Mouse (Mus musculus) right cerebral cortex, postnatal 14 days (tissue): Measurements from ENCODE around the gene Angptl2.
"Not testable (repeated sequence)": the region's sequence is repeated elsewhere in the genome, so short reads cannot be mapped to it uniquely, and the experiment has no call there.

Source experiments
- DNase-seq: peaks from one replicate; pipeline ENCODE4 v3.0.0; 2022

The Angptl2 gene

GRCm38 (mm10) chr2:33203284-33203683, 12.6 kb upstream of the Angptl2 start:
- DNase-seq: no peak

- DNase-seq: no peak
Measured at GRCm38 (mm10) chr2:33204980-33205379, 10.9 kb upstream of the Angptl2 start.

GRCm38 (mm10) chr2:33205939-33206525, 9.8 kb upstream of the Angptl2 start:
- DNase-seq: no peak

GRCm38 (mm10) chr2:33207069-33207468, 8.8 kb upstream of the Angptl2 start:
- DNase-seq: no peak

- no peak for DNase-seq
Measured at GRCm38 (mm10) chr2:33208134-33208533, 7.7 kb upstream of the Angptl2 start.

- no peak for DNase-seq
Measured at GRCm38 (mm10) chr2:33210841-33211240, 5.0 kb upstream of the Angptl2 start.

GRCm38 (mm10) chr2:33211263-33211662, 4.6 kb upstream of the Angptl2 start:
- not testable (repeated sequence) for DNase-seq

- DNase-seq: no peak
Measured at GRCm38 (mm10) chr2:33215177-33215699, 631 bp upstream of the Angptl2 start.

GRCm38 (mm10) chr2:33216645-33217424, 966 bp downstream of the Angptl2 start:
- no peak for DNase-seq

- no peak for DNase-seq
Measured at GRCm38 (mm10) chr2:33217425-33217794, 1.5 kb downstream of the Angptl2 start.

GRCm38 (mm10) chr2:33218903-33219625, 3.2 kb downstream of the Angptl2 start:
- no peak for DNase-seq

GRCm38 (mm10) chr2:33219637-33220036, 3.8 kb downstream of the Angptl2 start:
- no peak for DNase-seq

- no peak for DNase-seq
Measured at GRCm38 (mm10) chr2:33220246-33220645, 4.4 kb downstream of the Angptl2 start.

- DNase-seq: no peak
Measured at GRCm38 (mm10) chr2:33220674-33221338, 4.9 kb downstream of the Angptl2 start.

GRCm38 (mm10) chr2:33221339-33221900, 5.6 kb downstream of the Angptl2 start:
- no peak for DNase-seq

- DNase-seq: no peak
Measured at GRCm38 (mm10) chr2:33222480-33222879, 6.6 kb downstream of the Angptl2 start.

GRCm38 (mm10) chr2:33223656-33224358, 7.9 kb downstream of the Angptl2 start:
- DNase-seq: no peak

- DNase-seq: no peak
Measured at GRCm38 (mm10) chr2:33225921-33226320, 10.1 kb downstream of the Angptl2 start.

GRCm38 (mm10) chr2:33228077-33228476, 12.2 kb downstream of the Angptl2 start:
- no peak for DNase-seq

GRCm38 (mm10) chr2:33228551-33228950, 12.7 kb downstream of the Angptl2 start:
- no peak for DNase-seq

GRCm38 (mm10) chr2:33230701-33231100, 14.8 kb downstream of the Angptl2 start:
- DNase-seq: no peak

GRCm38 (mm10) chr2:33231788-33232187, 15.9 kb downstream of the Angptl2 start:
- no peak for DNase-seq
